Mouse (Mus musculus) retina, postnatal 7 days (tissue): ENCODE measurements around the gene Sh3pxd2a.

ENCODE experiments used
- DNase-seq: peaks from one replicate; pipeline ENCODE4 v3.0.0-alpha.2; 2012; ENCODE audit warnings: low read depth, low spot score

The Sh3pxd2a gene

DNA sequence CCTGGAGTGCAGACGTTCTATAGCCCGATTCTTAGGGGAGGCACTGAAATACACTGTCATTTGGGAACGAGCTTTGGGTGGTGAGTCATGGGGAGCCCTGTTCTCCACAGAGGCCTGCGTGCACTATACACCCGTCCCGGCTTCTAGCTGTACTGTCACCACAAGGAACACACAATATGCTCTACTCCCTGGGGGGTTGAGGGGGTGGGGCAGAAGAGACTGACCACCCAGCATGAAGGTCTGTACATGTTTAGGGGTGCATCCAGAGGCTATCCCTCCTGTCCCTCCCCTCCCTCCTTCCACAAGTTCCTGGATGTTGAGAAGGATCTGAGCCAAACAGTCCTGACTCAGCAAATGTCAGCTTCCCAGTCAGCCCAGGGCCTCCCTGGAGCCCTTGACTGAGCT is 182.1 kb downstream of the Sh3pxd2a start:
- DNase-seq = no peak

DNA sequence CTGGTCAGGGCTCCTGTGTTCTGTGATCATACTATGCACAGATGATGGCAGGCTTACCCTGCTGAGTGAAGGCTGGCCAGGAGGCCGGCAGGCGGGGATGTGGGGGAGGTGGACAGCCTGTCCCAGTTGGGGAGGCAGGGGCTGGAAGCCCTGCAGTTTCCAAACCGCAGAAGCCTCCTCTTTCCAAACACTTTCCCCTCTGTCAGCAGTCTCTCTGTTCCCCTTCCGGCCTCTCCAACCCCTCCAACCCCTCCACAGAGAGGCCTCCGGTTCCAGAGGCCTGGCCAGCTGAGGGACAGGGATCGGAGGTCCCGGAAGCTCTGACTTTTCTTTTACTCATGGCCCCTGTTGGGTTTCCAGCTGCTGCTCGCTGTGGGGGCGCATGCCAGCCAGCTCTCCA is 183.3 kb downstream of the Sh3pxd2a start:
- DNase-seq = no peak

DNA sequence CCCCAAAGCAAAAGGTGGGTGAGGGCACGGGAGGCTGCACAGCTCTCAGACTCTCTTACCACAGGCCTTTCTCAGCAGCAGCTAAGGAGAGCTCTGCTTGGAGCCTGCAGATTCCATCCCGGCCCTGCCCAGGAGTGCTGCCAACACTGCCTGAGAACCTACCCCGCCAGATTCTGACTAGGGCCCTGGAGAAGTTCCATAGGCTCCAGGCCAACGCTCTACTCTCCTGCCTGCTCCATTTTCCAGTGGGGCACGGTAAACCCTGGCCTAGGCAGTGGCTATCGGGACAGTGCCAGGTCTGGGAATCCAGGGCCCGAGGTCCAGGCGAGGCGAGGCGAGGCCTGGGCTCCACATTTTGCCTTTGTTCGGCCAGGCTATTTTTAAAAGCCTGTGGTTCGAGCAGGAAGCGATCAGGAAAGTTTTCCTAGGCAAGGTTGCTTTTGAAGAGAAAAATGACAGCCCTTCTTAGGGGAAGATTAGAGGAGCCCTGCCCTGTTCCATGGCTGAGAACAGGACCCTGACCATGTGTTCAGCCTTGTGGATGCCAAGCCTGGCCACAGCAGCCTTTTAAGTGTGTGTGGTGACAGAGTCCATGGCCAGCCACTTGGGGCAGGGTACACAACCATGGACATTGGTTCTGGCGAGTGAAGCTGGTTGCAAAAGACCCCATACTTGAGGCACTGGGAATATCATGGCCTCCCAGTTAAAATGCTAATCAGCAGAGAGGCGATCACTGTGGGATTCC is 184.2 kb downstream of the Sh3pxd2a start:
- DNase-seq = no peak

DNA sequence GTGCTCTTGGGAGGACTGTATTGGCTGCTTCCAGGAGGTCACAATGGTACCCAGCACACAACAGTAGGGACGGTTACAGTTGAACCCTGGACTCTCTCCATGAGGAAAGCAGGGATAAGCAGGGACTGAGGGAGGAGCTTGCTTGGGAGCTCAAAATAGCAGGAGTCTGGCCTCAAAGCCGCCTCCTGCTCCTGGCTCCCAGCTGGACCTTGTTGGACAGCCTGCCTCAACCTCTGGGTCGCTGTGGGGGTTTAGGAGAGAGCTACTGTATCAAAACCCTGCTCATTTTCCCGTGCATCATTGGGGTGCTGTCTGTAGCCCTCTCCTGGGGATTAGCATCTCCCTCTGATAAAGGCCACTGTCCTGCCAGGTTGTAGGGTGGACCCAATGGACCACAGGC is 184.8 kb downstream of the Sh3pxd2a start:
- no peak for DNase-seq

DNA sequence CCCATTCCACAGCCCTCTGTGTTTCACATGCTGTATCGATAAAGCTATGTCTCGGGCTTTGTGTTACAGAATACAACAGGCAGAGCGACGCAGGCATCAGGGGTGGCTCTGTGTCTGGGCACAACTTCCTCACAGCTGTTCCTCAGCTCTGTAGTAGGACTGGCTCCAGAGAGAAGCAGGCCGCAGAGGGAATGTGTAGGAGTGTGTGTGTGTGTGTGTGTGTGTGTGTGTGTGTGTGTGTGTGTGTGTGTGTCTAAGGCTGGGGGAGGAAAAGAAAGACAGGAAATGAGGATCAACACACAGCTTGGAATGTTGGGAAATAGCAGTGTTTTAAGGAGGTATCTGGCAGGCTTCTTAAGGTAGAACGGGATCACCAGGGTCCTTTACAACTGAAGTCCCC is 187.5 kb downstream of the Sh3pxd2a start:
- DNase-seq = no peak

DNA sequence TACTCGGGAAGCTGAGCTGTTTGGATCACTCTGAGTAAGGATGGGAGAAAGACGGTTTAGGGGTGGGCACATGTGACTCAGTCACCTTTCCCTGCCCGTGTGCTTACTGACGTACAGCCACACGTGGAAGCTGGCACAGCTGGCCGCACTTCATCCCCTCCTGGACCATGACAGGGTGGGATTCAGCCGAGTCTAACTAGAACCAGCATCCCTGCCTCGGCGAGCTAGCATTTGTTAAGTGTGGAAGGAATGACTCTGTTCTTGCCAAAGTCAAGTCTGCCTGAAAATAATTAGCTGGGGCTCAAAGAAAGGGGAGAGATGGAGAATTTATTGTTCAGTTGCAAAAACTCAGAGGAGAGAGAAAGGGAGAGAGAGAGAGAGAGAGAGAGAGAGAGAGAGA is 193.7 kb downstream of the Sh3pxd2a start:
- no peak for DNase-seq

DNA sequence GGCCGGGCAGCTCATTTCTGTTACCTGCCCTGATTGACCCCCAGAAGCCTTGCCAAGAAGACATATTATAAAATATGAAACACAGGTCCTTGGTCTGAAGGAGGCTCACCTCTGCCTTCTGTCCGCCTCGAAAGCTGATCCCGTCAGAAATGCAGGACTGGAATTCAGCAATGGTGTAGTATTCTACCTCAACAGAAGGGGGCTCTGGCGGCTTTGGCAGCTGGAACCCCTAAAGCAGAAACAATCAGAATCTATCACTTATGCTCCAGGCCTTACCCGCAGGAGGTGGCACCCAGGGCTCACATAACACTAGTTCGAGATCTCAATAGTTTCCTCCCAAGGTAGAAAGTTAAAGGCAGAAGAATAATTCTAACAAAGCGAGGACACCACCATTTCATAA is 194.5 kb downstream of the Sh3pxd2a start:
- DNase-seq = no peak

DNA sequence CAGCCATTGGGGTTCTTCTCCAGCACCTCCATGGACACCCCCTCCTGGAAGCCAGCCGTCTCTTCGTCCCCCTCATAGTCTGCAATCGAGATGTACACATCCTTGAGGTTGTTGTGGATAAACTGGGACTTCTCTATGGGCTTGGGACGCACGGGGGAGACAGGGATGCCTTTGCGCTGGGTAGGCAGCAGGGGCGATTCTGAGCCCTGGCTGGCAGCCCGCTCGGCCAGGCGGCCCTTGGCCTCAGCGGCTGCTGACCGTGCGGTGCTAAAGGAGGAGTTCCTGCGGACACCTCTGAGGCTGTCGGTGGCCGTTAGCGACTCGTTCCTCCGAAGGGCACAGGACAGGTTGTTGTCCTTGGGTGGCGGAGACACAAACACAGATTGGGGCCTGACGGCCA is 197.1 kb downstream of the Sh3pxd2a start:
- DNase-seq = no peak

DNA sequence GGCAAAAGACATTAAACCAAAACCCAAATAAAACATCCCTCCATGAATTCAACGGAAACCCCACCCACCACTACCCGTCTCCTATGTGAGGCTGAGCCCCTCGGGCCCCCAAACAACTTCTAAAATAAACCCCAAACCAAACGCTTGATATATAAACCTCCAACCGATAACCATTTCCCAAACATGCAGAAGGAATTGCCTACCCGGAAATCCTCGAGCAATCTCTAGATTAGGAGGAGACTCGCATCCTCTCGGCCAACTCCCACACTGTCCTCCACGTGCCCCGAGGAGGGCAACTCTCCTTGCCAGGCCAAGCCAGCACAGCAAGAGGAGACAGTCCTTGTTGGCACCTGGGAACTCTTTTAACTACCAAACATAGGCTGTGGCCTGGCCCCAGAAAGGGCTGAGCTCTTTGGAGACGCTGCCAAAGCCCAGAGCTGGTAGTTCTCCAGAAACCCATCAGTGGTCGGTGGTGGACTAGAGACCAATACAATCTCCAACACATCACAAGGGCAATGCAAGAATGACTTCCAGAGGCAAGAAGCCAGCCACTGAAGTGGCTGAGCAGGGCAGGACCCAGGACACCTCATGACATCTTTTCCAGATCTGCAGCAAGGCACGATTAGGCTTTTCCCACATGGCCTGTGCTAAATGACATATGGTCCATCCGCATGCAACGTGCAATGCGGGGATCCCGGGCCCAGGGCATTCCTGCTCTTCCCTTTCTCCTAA is 198.0 kb downstream of the Sh3pxd2a start:
- no peak for DNase-seq

DNA sequence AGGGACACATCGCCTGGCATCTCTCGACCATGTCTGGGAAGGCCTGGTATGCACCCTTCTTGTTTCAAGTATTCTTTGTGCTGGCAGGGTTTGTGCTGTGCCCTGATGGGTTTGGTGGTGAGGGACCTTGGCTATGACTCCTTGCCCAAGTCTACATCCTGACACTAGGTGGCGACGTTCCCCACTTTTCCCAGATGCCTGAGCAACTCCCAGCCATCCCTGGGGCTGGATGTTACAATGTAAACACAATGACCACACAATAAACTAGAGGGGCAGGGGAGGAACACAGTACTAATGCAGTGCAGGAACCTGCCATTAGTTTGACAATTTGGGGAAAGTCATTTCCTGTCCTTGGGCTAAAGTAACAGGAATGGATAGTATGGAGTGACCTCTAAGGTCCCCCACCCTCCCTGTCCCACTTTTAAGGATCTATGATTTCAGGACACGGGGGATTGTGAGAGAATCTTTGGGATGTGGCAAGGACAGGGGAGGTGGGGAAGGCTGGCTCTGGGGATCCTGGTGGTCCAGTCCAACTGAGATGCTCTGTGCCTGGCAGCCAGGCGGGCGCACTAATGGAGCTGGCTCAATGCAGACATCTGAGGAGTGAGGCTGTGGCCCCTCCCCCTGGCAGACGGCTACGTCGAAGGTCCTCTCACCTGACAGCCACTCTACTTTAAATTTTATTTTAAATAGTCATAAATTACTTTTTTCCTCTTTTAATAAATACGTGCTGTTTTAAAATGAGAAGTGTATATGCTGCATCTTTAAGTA is 199.7 kb downstream of the Sh3pxd2a start:
- peak; percentile 68 for DNase-seq

DNA sequence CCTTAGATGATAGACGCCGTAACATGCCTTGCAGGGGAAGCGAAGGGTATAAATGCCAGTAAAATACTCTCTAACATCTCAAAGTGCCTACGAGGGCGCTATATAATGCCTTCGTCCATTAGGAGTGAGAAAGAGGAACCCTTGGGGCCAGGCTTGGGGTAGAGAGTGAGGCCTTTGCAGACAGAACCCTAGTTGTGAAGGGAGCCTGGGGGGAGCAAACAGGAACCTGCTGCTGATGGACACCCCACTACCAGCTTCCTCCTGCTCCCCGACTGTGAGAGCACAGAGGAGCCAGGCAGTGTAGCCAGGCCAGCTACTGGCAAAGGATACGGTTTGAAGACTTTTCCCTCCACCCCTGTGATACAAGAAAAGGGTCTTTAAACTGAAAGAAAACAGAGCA is 200.6 kb downstream of the Sh3pxd2a start:
- no peak for DNase-seq

DNA sequence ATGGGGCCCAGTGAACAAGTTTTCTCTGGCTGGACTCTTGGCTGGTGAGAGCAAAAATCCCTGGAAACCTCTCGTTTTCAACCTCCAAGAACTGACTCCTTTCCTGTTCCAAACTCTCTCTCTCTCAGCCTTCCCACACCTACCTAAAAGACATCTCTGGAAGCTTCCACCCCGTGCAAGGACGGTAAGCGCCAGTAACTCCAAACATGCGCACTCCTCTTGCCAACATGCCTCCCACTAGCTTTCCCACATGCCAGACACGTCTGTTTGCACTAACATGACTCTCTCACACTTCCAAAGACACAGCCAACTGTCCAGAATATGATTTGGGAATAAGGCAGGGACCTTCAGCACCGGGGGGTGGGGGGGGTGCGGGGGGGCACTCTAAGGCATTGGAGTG is 203.0 kb downstream of the Sh3pxd2a start:
- no peak for DNase-seq

DNA sequence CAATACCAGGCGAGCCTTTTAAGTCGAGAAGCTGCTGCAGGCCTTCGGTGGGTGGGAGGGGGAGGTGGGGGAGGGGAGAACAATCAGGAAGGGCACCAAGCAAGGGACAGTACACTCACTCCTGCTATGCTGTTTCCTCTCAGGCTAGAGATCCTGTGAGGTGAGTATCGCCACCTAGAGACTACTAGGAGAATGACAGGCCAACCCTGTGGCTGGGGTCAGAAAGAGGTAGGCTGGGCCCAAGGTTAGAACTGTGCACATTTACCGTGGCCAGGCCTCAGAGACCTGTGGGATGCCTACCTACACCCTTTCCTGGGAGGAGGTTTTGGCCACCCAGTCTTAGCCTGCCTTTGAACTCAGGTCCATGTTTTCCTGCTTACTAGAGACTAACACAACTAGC is 204.6 kb downstream of the Sh3pxd2a start:
- peak; percentile 32 for DNase-seq

DNA sequence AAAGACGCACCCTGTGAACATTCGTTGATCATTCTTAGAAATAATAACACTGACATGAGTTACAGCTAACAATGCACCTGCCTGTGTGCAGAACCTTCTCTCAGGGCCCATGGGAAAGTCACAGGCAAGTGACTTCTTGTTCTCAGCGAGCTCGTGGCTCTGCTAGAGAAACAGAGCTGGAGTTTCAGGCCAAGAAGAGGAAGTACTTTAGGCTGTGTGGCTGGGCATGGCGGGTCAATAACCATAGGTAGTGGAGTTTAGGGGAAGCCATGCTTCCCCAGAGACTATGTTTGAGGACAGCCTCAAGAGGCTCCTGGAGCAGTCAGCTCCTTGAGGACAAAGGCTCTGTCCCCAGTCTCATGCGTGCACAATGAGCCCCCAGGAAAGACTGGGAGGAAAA is 208.3 kb downstream of the Sh3pxd2a start:
- DNase-seq = no peak

DNA sequence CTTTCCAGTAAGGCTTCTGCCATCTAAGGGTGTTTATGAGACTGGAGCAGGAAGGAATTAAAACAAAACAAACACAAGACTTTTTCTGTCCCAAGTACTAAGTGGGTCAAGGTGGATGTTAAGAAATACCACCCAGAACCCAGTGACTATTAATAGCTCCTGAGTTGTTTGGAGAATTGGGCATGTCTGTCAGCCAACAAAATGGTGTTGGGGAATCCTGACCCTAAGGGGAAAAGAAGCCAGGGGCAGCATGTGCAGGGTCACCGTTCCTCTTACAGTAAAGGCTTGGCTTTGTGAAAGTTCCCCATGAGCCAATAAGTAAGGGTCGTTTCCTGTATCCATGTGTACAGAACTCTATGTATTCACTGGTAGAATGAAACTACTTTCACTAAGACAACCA is 209.2 kb downstream of the Sh3pxd2a start:
- DNase-seq = no peak

DNA sequence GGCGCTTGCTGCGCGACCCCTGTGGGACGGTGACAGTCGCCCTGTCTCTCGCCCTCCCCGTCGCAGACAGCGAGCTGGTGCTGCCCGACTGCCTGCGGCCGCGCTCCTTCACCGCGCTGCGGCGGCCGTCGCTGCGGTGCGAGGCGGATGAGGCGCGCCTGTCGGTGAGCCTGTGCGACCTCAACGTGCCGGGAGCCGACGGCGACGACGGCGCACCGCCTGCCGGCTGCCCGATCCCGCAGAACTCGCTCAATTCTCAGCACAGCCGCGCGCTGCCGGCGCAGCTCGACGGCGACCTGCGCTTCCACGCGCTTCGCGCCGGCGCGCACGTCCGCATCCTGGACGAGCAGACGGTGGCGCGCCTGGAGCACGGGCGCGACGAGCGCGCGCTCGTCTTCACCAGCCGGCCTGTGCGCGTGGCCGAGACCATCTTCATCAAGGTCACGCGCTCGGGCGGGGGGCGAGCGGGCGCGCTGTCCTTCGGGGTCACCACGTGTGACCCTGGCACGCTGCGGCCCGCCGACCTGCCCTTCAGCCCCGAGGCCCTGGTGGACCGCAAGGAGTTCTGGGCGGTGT is 211.1 kb downstream of the Sh3pxd2a start:
- peak; percentile 39 for DNase-seq

DNA sequence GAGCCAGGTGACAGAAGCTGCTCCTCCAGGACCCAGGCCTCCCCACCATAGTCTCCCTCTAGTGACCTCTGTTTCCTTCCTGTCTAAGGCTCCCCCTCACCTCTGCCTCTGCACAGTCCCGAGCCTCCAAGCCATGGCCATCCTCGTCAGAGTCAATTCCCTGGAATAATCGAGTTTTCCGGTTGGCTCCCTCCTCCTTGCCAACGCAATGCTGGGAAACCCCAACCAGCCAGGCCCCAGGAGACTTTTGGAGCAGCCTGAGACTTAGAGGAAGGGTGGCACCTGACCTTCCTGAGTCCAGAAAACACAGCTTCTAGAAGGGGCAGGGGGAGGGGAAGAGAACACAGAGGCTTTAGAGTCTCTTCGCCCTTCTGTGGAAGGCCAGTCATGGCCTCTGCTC is 213.3 kb downstream of the Sh3pxd2a start:
- DNase-seq = no peak

DNA sequence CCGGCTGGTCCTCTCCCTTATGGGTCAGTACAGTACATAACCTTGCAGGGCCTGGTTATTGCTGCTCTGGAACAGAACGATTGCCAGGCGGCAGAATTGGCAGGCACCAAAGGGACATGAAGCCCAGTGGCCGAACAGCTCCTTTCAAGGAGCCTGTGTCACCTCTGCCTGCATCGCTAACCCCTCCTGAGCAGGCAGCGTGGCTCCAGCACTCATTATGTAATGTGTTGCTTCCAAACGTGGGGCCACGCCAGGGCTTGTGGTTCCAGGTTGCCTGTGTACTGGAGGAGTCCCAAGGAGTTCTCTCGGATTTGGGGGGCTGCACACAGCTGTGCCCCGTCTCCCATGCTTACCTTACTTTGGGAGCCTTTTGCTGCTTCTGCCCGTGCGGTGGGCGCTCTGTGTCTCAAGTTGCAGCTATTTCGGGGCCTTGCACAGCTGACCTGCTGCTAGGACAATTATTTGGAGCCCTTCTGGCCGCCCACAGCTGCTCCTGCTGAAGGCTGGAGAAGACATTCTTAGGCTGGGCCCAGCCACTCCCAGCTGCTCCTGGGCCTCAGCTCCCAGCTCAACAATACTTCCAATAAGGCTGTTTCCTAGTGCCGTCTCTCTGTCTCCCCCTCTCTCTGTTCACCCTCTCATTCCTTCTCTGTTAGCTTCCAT is 215.2 kb downstream of the Sh3pxd2a start:
- no peak for DNase-seq

DNA sequence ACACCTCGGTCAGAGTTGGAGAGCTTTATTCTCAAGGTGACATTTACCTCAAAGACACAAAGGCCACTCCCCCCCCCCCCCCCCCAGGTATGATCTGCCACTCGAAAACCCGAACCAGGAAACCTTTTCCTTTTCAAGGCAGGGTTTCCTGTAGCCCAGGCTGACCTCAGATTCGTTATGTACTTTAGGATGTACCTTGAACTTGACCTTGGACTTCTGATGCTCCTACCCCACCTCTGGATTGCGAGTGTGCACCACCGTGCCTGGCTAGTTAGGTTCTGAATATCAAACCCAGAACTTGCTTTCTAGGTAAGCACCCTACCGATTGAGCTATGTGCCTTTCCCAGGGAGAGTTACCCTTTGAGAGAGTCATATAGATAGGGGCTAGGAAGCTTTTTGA is 215.9 kb downstream of the Sh3pxd2a start:
- no peak for DNase-seq

DNA sequence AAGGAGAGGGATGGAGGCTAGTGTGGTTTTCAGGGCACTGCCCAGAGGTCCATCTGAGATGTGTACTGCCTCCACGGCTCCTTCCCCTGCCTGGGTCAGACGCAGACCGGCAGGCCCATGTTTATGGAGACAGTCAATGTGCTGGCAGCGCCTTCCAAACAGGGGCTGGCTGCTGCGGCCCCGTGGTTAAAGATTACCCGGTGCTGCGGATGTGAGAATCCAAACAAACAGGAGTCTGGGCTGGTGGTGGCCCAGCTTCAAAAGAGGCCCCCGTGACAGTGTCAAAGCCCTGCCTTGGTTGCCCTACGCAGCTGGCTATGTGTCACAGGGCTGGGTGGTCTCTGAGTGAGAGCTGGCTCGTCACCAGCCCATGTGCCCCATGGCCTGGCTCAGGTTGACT is 216.4 kb downstream of the Sh3pxd2a start:
- no peak for DNase-seq

DNA sequence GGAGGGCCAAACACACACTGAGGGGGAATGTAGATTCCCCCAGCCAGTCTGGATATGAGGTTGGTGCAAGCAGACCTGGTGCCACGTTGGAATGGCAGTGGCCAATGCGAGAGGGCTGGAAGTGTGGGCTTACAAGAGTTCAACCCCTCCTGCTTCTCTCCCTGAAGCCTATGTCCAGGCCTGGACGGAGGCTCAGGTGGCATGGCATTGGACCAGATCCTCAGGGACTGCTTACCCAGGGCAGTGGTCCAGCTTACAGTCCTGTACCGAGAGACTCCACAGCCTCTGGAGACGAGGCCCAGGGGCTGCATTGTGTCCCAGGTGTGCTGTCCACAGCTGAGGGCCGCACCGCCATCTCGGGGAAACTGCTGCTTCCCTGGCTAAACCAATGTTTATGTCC is 218.7 kb downstream of the Sh3pxd2a start:
- no peak for DNase-seq

DNA sequence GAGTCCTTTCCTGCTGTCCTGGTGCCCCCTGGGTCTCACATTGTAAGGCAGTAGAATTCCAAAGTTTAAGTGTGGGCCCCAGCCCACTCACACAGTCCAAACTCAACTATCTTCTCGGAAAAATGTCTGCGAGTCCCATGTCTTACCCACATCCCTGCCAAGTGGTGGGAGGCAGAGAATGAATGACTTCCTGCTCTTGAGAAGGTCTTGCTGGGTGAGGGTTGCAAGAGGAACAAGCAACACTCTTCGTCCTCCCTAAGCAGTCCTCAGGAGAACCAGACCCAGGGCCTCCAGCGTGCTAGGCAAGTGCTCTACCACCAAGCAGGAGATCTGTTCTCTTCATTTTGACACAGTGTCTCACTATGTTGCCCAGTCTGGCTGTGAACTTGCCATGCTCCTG is 222.0 kb downstream of the Sh3pxd2a start:
- no peak for DNase-seq
